Comparison of ENCODE assay signal across 24 mouse cellular contexts in the genomic region with DNA sequence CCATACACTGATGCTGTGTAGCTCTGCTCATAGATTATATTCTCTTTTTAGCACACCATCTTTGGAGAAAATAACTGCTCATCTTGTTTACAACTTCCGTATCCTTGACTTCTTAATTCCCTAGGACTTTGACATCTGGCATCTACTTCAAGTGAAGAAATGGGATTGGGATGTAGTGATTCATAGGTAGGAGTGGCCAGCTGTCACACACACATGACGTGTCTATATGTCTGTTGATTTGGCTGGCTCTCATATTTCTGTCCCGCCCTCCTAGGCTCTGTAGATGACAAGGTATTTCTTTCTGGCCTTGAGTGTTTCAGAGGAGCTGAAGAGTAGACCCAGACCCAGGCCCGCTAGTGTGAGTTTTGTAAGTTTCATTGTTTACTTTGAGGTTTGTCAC.
DNase-seq lines count a peak whose midpoint lies in the region; ATAC-seq and TF ChIP-seq lines count a peak whose summit lies in the region.
"Had no signal": no experiment of that assay in that cellular context is flagged by ENCODE, and none has a peak within 500 bp of the region (broad histone marks: within the 10 kb centered on the region; RNA-seq: fewer than 3 reads in every experiment).

No protein-coding gene starts in this region.

- H3K9me3 ChIP-seq in lung, postnatal 0 days (ENCODE audit: low read length) = no peaks in the 10 kb centered on the region
- H3K9me3 ChIP-seq in midbrain, embryonic 13.5 days = no peaks in the 10 kb centered on the region
- H3K9me3 ChIP-seq: embryonic facial prominence, embryonic 10.5 days; embryonic facial prominence, embryonic 12.5 days; forebrain, embryonic 13.5 days; forebrain, embryonic 15.5 days; G1E had no signal

- no peak overlapping the region for H3K4me2 ChIP-seq in lung, postnatal 0 days (replicated peaks; ENCODE audit: low read depth, low read length)
- no peak overlapping the region for H3K4me2 ChIP-seq in midbrain, embryonic 13.5 days (replicated peaks)
- H3K4me2 ChIP-seq: embryonic facial prominence, embryonic 12.5 days; forebrain, embryonic 13.5 days; forebrain, embryonic 15.5 days had no signal

- H3K4me3 ChIP-seq in lung, postnatal 0 days (ENCODE audit: low read depth, low read length) = no peak overlapping the region
- H3K4me3 ChIP-seq in midbrain, embryonic 13.5 days (replicated peaks) = no peak overlapping the region
- H3K4me3 ChIP-seq: embryonic facial prominence, embryonic 10.5 days; embryonic facial prominence, embryonic 12.5 days; forebrain, embryonic 13.5 days; forebrain, embryonic 15.5 days had no signal

- peak; percentile 14 for DNase-seq in lung, postnatal 0 days (ENCODE audit: low spot score)
- DNase-seq in lung, postnatal 36 days = no peak
- peak; percentile 92 for DNase-seq in 3T3-L1 (ENCODE audit: low read depth, low spot score)
- DNase-seq in NIH3T3 (ENCODE audit: low read depth) = peak; percentile 73
- peak; percentile 40 for DNase-seq in large intestine, adult 2 months (ENCODE audit: low read depth, low spot score)
- DNase-seq in thymus, postnatal 0 days (ENCODE audit: low spot score) = no peak
- DNase-seq in kidney, postnatal 25 days = no peak
- DNase-seq: adrenal gland, adult 8-10 months; adrenal gland, postnatal 14 days; adrenal gland, postnatal 36 days; cerebellum, adult 11-12 months; cerebellum, adult 2 months; cerebellum, adult 9-10 months; cerebellum, postnatal 10 days; cerebellum, postnatal 25 days; forebrain, postnatal 0 days had no signal

- no peaks in the 10 kb centered on the region for H3K27me3 ChIP-seq in lung, postnatal 0 days (replicated peaks; ENCODE audit: insufficient read depth, low read length)
- H3K27me3 ChIP-seq in midbrain, embryonic 13.5 days = no peaks in the 10 kb centered on the region
- H3K27me3 ChIP-seq: CH12.LX; embryonic facial prominence, embryonic 12.5 days; forebrain, embryonic 13.5 days; forebrain, embryonic 15.5 days had no signal

- WGBS in lung, postnatal 0 days = 69% methylated on average over 4 of the region's 4 CpGs
- 46% methylated on average over 4 of the region's 4 CpGs for WGBS in large intestine, adult 2 months
- WGBS in midbrain, embryonic 13.5 days = 90% methylated on average over 4 of the region's 4 CpGs

- TF ChIP-seq CTCF in lung, postnatal 0 days (IDR thresholded peaks at IDR 0.05) = no peak

- H3K9ac ChIP-seq in lung, postnatal 0 days (replicated peaks; ENCODE audit: low read depth) = no peak overlapping the region
- no peak overlapping the region for H3K9ac ChIP-seq in midbrain, embryonic 13.5 days (replicated peaks)
- H3K9ac ChIP-seq: embryonic facial prominence, embryonic 12.5 days; forebrain, embryonic 13.5 days; forebrain, embryonic 15.5 days; forebrain, postnatal 0 days had no signal

- H3K4me1 ChIP-seq in lung, postnatal 0 days (ENCODE audit: insufficient read depth, low read depth, low read length) = no peaks in the 10 kb centered on the region
- no peaks in the 10 kb centered on the region for H3K4me1 ChIP-seq in midbrain, embryonic 13.5 days (replicated peaks)
- H3K4me1 ChIP-seq: embryonic facial prominence, embryonic 12.5 days; forebrain, embryonic 13.5 days; forebrain, embryonic 15.5 days had no signal

- no peak for ATAC-seq in lung, postnatal 0 days
- ATAC-seq in midbrain, embryonic 13.5 days = no peak
- ATAC-seq: CD4-positive, CD25-positive, alpha-beta regulatory T cell, adult 4 months; forebrain, embryonic 13.5 days; forebrain, embryonic 15.5 days; forebrain, postnatal 0 days had no signal

- no peak for TF ChIP-seq EP300 in lung, postnatal 0 days (IDR thresholded peaks at IDR 0.05)

- no peaks in the 10 kb centered on the region for H3K36me3 ChIP-seq in lung, postnatal 0 days (ENCODE audit: insufficient read depth, low read length)
- no peaks in the 10 kb centered on the region for H3K36me3 ChIP-seq in midbrain, embryonic 13.5 days
- H3K36me3 ChIP-seq: embryonic facial prominence, embryonic 10.5 days; embryonic facial prominence, embryonic 12.5 days; forebrain, embryonic 15.5 days had no signal

- no peak overlapping the region for H3K27ac ChIP-seq in lung, postnatal 0 days (ENCODE audit: low read length)
- H3K27ac ChIP-seq in midbrain, embryonic 13.5 days = no peak overlapping the region
- H3K27ac ChIP-seq: embryonic facial prominence, embryonic 10.5 days; embryonic facial prominence, embryonic 12.5 days; forebrain, embryonic 13.5 days; forebrain, embryonic 15.5 days had no signal

Comparison
In these comparisons a context has a peak if more than half of its experiments do, and no peak if none do; other contexts are left out.
1. DNase-seq: peak in lung, postnatal 0 days (single experiment), 3T3-L1 (single experiment), NIH3T3 (single experiment) and large intestine, adult 2 months (single experiment); none in lung, postnatal 36 days (single experiment), thymus, postnatal 0 days (single experiment) and kidney, postnatal 25 days (0 of 2).